In the genomic region with DNA sequence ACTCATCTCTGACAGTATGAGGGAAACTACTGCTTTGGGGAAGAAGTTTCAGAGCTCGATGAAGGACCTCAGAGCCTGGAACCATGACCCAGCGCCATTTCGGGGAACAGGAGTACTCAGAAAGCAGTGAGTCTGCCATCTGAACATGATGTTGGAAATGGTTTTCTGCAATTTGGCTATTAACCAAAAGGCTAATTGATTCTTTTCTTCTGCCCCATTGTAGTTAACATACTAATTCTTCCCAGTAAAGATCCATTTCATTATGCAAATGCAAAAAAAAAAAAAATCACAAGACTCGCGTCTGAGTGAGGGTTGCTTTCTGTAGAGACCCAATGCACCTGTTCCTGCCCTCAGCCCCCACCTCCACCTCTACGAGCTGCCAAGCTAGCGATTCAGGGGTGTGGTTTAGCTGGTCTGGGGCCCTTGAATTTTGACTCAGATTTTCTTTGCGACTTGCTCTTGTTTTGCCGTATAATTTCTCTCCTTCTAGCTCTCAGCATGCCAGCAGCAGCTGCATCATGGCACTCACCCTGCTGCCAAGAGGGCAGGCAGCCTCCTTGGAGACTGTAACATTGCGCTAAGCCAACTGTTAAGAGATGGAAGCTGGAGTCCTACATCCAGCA, we compare ENCODE assay signal across 8 mouse cellular contexts.
DNase-seq lines count a peak whose midpoint lies in the region; ATAC-seq and TF ChIP-seq lines count a peak whose summit lies in the region.

No protein-coding gene starts in this region.

- H3K4me3 ChIP-seq in hindbrain, embryonic 13.5 days = no peak overlapping the region
- H3K4me3 ChIP-seq in hindbrain, embryonic 11.5 days (ENCODE audit: low read depth, low read length) = no peak overlapping the region
- peak overlapping the region; percentile 8; the same call in 1 of the 2 replicates for H3K4me3 ChIP-seq in forebrain, embryonic 16.5 days (replicated peaks; ENCODE audit: low read length)
- H3K4me3 ChIP-seq in olfactory bulb, adult 2 months (ENCODE audit: insufficient read depth, low read depth, low read length) = no peak overlapping the region
- no peak overlapping the region for H3K4me3 ChIP-seq in intestine, embryonic 15.5 days (replicated peaks)

- no peak for DNase-seq in hindbrain, embryonic 11.5 days (ENCODE audit: low spot score)
- peak; percentile 90 for DNase-seq in brain, embryonic 14.5 days (ENCODE audit: low read depth)
- DNase-seq in ovary, postnatal 14 days (ENCODE audit: low spot score) = no peak

- H3K9ac ChIP-seq in hindbrain, embryonic 13.5 days = no peak overlapping the region
- no peak overlapping the region for H3K9ac ChIP-seq in hindbrain, embryonic 11.5 days (ENCODE audit: low read depth, low read length)
- 0 out of 2 replicates have a peak overlapping the region, but pooled peaks have one; percentile 19 for H3K9ac ChIP-seq in forebrain, embryonic 16.5 days (replicated peaks; ENCODE audit: low read depth, low read length)
- no peak overlapping the region for H3K9ac ChIP-seq in intestine, embryonic 15.5 days

- peaks cover 26% of the 10 kb centered on the region for H3K4me1 ChIP-seq in hindbrain, embryonic 13.5 days (replicated peaks)
- H3K4me1 ChIP-seq in hindbrain, embryonic 11.5 days (replicated peaks; ENCODE audit: control insufficient read depth, insufficient read depth, low read length) = no peaks in the 10 kb centered on the region
- peaks cover 27% of the 10 kb centered on the region for H3K4me1 ChIP-seq in forebrain, embryonic 16.5 days (replicated peaks; ENCODE audit: control insufficient read depth, insufficient read depth, low read length)
- peaks cover 4% of the 10 kb centered on the region; the same call in 1 of the 2 replicates for H3K4me1 ChIP-seq in olfactory bulb, adult 2 months (ENCODE audit: control insufficient read depth, insufficient read depth, low read length)
- no peaks in the 10 kb centered on the region for H3K4me1 ChIP-seq in intestine, embryonic 15.5 days (replicated peaks)

- peak overlapping the region; percentile 53 for H3K27ac ChIP-seq in hindbrain, embryonic 13.5 days
- H3K27ac ChIP-seq in hindbrain, embryonic 11.5 days (ENCODE audit: low read depth, low read length) = no peak overlapping the region
- peak overlapping the region; percentile 85 for H3K27ac ChIP-seq in forebrain, embryonic 16.5 days (ENCODE audit: low read length)
- 0 out of 2 replicates have a peak overlapping the region, but pooled peaks have one; percentile 20 for H3K27ac ChIP-seq in olfactory bulb, adult 2 months (ENCODE audit: insufficient read depth, low read depth, low read length)
- H3K27ac ChIP-seq in intestine, embryonic 15.5 days = no peak overlapping the region

- peak; percentile 67 for ATAC-seq in hindbrain, embryonic 13.5 days (ENCODE audit: low FRiP score)
- no peak for ATAC-seq in hindbrain, embryonic 11.5 days (ENCODE audit: low FRiP score)
- ATAC-seq in forebrain, embryonic 16.5 days = peak; percentile 94
- no peak for ATAC-seq in erythroblast, adult 5-6 weeks (replicated peaks; ENCODE audit: low FRiP score, poor library complexity, severe bottlenecking)
- ATAC-seq in intestine, embryonic 15.5 days = no peak

- no peak for TF ChIP-seq CTCF in brain, embryonic 14.5 days (IDR thresholded peaks at IDR 0.05; ENCODE audit: borderline replicate concordance, extremely low read depth, insufficient read depth, insufficient read length)
- no peak for TF ChIP-seq CTCF in olfactory bulb, adult 2 months (IDR thresholded peaks at IDR 0.05; ENCODE audit: insufficient read depth, low read depth, low read length)

- H3K4me2 ChIP-seq in hindbrain, embryonic 13.5 days = 0 out of 2 replicates have a peak overlapping the region, but pooled peaks have one; percentile 29
- H3K4me2 ChIP-seq in hindbrain, embryonic 11.5 days (replicated peaks; ENCODE audit: low read depth, low read length) = no peak overlapping the region
- H3K4me2 ChIP-seq in forebrain, embryonic 16.5 days (ENCODE audit: low read length) = peak overlapping the region; percentile 45
- H3K4me2 ChIP-seq in intestine, embryonic 15.5 days (replicated peaks) = no peak overlapping the region

- TF ChIP-seq POLR2A in brain, embryonic 14.5 days (IDR thresholded peaks at IDR 0.05; ENCODE audit: borderline replicate concordance, extremely low read depth, insufficient read depth, insufficient read length, poor library complexity, severe bottlenecking) = no peak
- no peak for TF ChIP-seq POLR2A in olfactory bulb, adult 2 months (IDR thresholded peaks at IDR 0.05; ENCODE audit: insufficient read depth, low read depth, low read length)

- peaks cover 2% of the 10 kb centered on the region; the same call in 1 of the 2 replicates for H3K36me3 ChIP-seq in hindbrain, embryonic 13.5 days
- H3K36me3 ChIP-seq in hindbrain, embryonic 11.5 days (ENCODE audit: control insufficient read depth, insufficient read depth, low read length) = no peaks in the 10 kb centered on the region
- no peaks in the 10 kb centered on the region for H3K36me3 ChIP-seq in forebrain, embryonic 16.5 days (ENCODE audit: control insufficient read depth, insufficient read depth)
- no peaks in the 10 kb centered on the region for H3K36me3 ChIP-seq in intestine, embryonic 15.5 days

- no peaks in the 10 kb centered on the region for H3K9me3 ChIP-seq in hindbrain, embryonic 13.5 days
- no peaks in the 10 kb centered on the region for H3K9me3 ChIP-seq in hindbrain, embryonic 11.5 days (ENCODE audit: control insufficient read depth, low read length)
- H3K9me3 ChIP-seq in forebrain, embryonic 16.5 days (ENCODE audit: control insufficient read depth, low read length) = no peaks in the 10 kb centered on the region
- H3K9me3 ChIP-seq in intestine, embryonic 15.5 days = no peaks in the 10 kb centered on the region

- 51% methylated on average over 10 of the region's 10 CpGs for WGBS in hindbrain, embryonic 13.5 days
- WGBS in hindbrain, embryonic 11.5 days = 74% methylated on average over 10 of the region's 10 CpGs
- WGBS in forebrain, embryonic 16.5 days = 18% methylated on average over 10 of the region's 10 CpGs
- WGBS in olfactory bulb, adult 2 months = 29% methylated on average over 10 of the region's 10 CpGs
- 88% methylated on average over 10 of the region's 10 CpGs for WGBS in intestine, embryonic 15.5 days

- H3K27me3 ChIP-seq in hindbrain, embryonic 13.5 days = no peaks in the 10 kb centered on the region
- H3K27me3 ChIP-seq in hindbrain, embryonic 11.5 days (ENCODE audit: control insufficient read depth, insufficient read depth, low read length) = no peaks in the 10 kb centered on the region
- H3K27me3 ChIP-seq in forebrain, embryonic 16.5 days (replicated peaks; ENCODE audit: control insufficient read depth, insufficient read depth, low read length) = no peaks in the 10 kb centered on the region
- no peaks in the 10 kb centered on the region for H3K27me3 ChIP-seq in intestine, embryonic 15.5 days (replicated peaks)

Comparison
In these comparisons a context has a peak if more than half of its experiments do, and no peak if none do; other contexts are left out.
1. ATAC-seq: peak in hindbrain, embryonic 13.5 days (single experiment) and forebrain, embryonic 16.5 days (single experiment); none in hindbrain, embryonic 11.5 days (single experiment), erythroblast, adult 5-6 weeks (single experiment) and intestine, embryonic 15.5 days (single experiment).
2. H3K27ac ChIP-seq: peak in hindbrain, embryonic 13.5 days (single experiment), forebrain, embryonic 16.5 days (single experiment) and olfactory bulb, adult 2 months (single experiment); none in hindbrain, embryonic 11.5 days (single experiment) and intestine, embryonic 15.5 days (single experiment).
3. H3K4me2 ChIP-seq: peak in hindbrain, embryonic 13.5 days (single experiment) and forebrain, embryonic 16.5 days (single experiment); none in hindbrain, embryonic 11.5 days (single experiment) and intestine, embryonic 15.5 days (single experiment).